Mouse (Mus musculus) myocyte (in vitro differentiated cells): ENCODE measurements at regions not wholly inside any gene's neighbourhood (a gene's known extent, or its start where the extent isn't known, plus 50 kb on each side); places are given as distances from the start of the nearest gene placed in this dataset.

Experiments
- H3K27me3 ChIP-seq: one replicate; pipeline ENCODE4 v1.6.1; 2011; ENCODE audit not compliant: control insufficient read depth, insufficient read depth, insufficient read length
- H3K36me3 ChIP-seq: one replicate; pipeline ENCODE4 v1.6.1; 2011; ENCODE audit not compliant: control insufficient read depth, insufficient read depth
- H3K4me2 ChIP-seq: one replicate; pipeline ENCODE4 v1.6.1; 2011; ENCODE audit warnings: low read depth, control low read depth
- H3K4me3 ChIP-seq: one replicate; pipeline ENCODE4 v1.5.1; 2011; ENCODE audit warnings: mild to moderate bottlenecking, control low read depth, moderate library complexity
- H3K79me2 ChIP-seq: one replicate; pipeline ENCODE4 v1.6.1; 2011; ENCODE audit not compliant: control insufficient read depth, insufficient read depth
- H3ac ChIP-seq: one replicate; pipeline ENCODE4 v1.6.1; 2011; ENCODE audit not compliant: control insufficient read depth, insufficient read length
- CEBPB ChIP-seq: IDR thresholded peaks from 2 replicates; pipeline ENCODE4 v1.6.1; 2011; ENCODE audit warnings: mild to moderate bottlenecking, moderate library complexity; ENCODE audit not compliant: poor library complexity, insufficient read depth, severe bottlenecking
- E2F4 ChIP-seq: IDR thresholded peaks from one replicate; pipeline ENCODE4 v1.6.1; 2011; ENCODE audit warnings: mild to moderate bottlenecking, control low read depth, moderate library complexity; ENCODE audit not compliant: insufficient read depth
- MAX ChIP-seq: IDR thresholded peaks from one replicate; pipeline ENCODE4 v1.6.1; 2011; ENCODE audit warnings: low read depth, mild to moderate bottlenecking, control low read depth
- MYOD1 ChIP-seq, 3 experiments: IDR thresholded peaks; one replicate each; pipeline ENCODE4 v1.6.1; 2011; ENCODE audit warnings: control low read depth in 2 of 3, low read depth in 2 of 3, mild to moderate bottlenecking in 2 of 3, moderate library complexity in 1 of 3; ENCODE audit not compliant: insufficient read length in 2 of 3, control insufficient read depth in 1 of 3
- MYOG ChIP-seq, 3 experiments: IDR thresholded peaks; one replicate each; pipeline ENCODE4 v1.6.1; 2011; ENCODE audit warnings: control low read depth in 2 of 3, low read depth in 2 of 3, mild to moderate bottlenecking in 2 of 3; ENCODE audit not compliant: insufficient read length in 2 of 3, control insufficient read depth in 1 of 3, insufficient read depth in 1 of 3
- POLR2A ChIP-seq: IDR thresholded peaks from one replicate; pipeline ENCODE4 v1.6.1; 2011; ENCODE audit warnings: low read depth, mild to moderate bottlenecking, control low read depth, moderate library complexity; ENCODE audit not compliant: insufficient read length
- POLR2AphosphoS2 ChIP-seq: IDR thresholded peaks from one replicate; pipeline ENCODE4 v1.6.1; 2011; ENCODE audit warnings: low read depth, control low read depth; ENCODE audit not compliant: insufficient read length
- REST ChIP-seq: IDR thresholded peaks from one replicate; pipeline ENCODE4 v1.6.1; 2011; ENCODE audit warnings: mild to moderate bottlenecking, control low read depth, moderate library complexity; ENCODE audit not compliant: insufficient read depth, insufficient read length
- SRF ChIP-seq: IDR thresholded peaks from one replicate; pipeline ENCODE4 v1.6.1; 2011; ENCODE audit warnings: low read depth; ENCODE audit not compliant: control insufficient read depth, insufficient read length
- TCF12 ChIP-seq: IDR thresholded peaks from one replicate; pipeline ENCODE4 v1.6.1; 2011; ENCODE audit warnings: mild to moderate bottlenecking, control low read depth; ENCODE audit not compliant: poor library complexity, insufficient read depth, severe bottlenecking
- TCF3 ChIP-seq: IDR thresholded peaks from one replicate; pipeline ENCODE4 v1.6.1; 2011; ENCODE audit warnings: low read depth, control low read depth; ENCODE audit not compliant: insufficient read length
- USF1 ChIP-seq: IDR thresholded peaks from one replicate; pipeline ENCODE4 v1.6.1; 2011; ENCODE audit warnings: low read depth, mild to moderate bottlenecking, control low read depth, moderate library complexity

GRCm38 (mm10) chr11:21001400-21001799 lies 89.7 kb upstream of the Peli1 start:
- H3K4me3 ChIP-seq, result no peak overlapping the region
- peaks cover 16% of the 10 kb centered on the region for H3K27me3 ChIP-seq
- no peaks in the 10 kb centered on the region for H3K36me3 ChIP-seq
- no peak overlapping the region for H3K4me2 ChIP-seq
- no peak for TF ChIP-seq TCF3
- no peak for TF ChIP-seq REST
- H3ac ChIP-seq, result no peak overlapping the region
- H3K79me2 ChIP-seq, result no peaks in the 10 kb centered on the region

GRCm38 (mm10) chr11:21007222-21007621 lies 83.9 kb upstream of the Peli1 start:
- Histone ChIP-seq H3K4me3 (no peak overlapping the region), H3K79me2 (no peaks in the 10 kb centered on the region), H3ac (no peak overlapping the region), H3K27me3 (peaks cover 41% of the 10 kb centered on the region), H3K36me3 (no peaks in the 10 kb centered on the region), H3K4me2 (no peak overlapping the region)
- TF ChIP-seq MYOG (IDR thresholded peaks at IDR 0.05; ENCODE audit: control insufficient read depth in 1 of 3, insufficient read depth in 1 of 3, insufficient read length in 2 of 3, low read depth in 2 of 3) (no peak), TCF3 (no peak), TCF12 (no peak), MYOD1 (IDR thresholded peaks at IDR 0.05; ENCODE audit: control insufficient read depth in 1 of 3, insufficient read length in 2 of 3, low read depth in 2 of 3) (no peak), E2F4 (no peak), CEBPB (no peak), POLR2A (no peak), SRF (no peak), USF1 (no peak), REST (no peak), POLR2AphosphoS2 (no peak), MAX (no peak)

DNA sequence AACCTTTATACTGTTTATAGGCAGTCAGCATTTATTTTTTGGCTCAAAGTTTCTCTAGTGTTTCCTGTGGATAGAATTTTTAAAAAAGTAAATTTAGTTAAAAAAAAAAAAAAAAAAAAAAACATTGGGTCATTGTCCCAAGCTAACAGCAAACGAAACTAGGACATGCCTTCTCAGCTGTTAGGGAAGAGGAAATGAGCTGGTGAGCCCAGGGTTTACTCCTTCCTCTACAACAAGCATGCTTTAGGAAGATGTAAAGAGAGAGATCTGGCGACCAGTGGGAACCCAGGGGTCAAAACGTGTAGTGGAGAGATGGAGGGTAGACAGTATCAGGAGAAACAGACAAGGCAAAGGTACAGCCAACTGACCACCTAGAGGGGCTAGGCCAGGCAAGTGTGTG lies 81.6 kb upstream of the Peli1 start:
- Histone ChIP-seq H3ac (no peak overlapping the region), H3K79me2 (no peaks in the 10 kb centered on the region), H3K27me3 (peaks cover 32% of the 10 kb centered on the region), H3K36me3 (no peaks in the 10 kb centered on the region), H3K4me2 (no peak overlapping the region), H3K4me3 (no peak overlapping the region)
- TF ChIP-seq CEBPB (no peak), MYOD1 (IDR thresholded peaks at IDR 0.05; ENCODE audit: control insufficient read depth in 1 of 3, insufficient read length in 2 of 3, low read depth in 2 of 3) (no peak), TCF3 (no peak), POLR2AphosphoS2 (no peak), MYOG (IDR thresholded peaks at IDR 0.05; ENCODE audit: control insufficient read depth in 1 of 3, insufficient read depth in 1 of 3, insufficient read length in 2 of 3, low read depth in 2 of 3) (no peak), REST (no peak), SRF (no peak), TCF12 (no peak), USF1 (no peak), POLR2A (no peak), MAX (no peak), E2F4 (no peak)

GRCm38 (mm10) chr11:21010867-21011266 lies 80.2 kb upstream of the Peli1 start:
- Histone ChIP-seq H3K27me3 (peaks cover 26% of the 10 kb centered on the region), H3K79me2 (no peaks in the 10 kb centered on the region), H3K4me3 (no peak overlapping the region), H3K36me3 (no peaks in the 10 kb centered on the region), H3ac (no peak overlapping the region), H3K4me2 (no peak overlapping the region)
- TF ChIP-seq TCF12 (no peak), SRF (no peak), POLR2A (no peak)

DNA sequence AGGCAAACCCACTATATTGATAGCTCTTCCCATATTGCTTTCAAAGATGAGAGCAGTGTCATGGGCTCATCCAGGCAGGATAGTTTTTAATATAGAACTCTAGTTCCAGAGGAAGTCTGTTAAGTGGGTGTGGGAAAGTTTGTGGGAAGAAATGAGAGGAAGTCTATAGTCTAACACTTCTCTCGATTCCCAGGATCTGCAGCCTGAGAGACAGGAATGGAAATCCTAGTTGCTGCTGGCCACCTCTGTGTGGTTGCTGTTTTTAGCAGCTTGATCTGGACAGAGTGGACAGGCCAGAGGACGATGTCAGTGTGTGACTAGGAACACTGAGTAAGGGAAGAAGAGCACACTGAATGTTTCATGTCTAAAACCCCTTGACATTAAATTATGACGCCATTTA lies 76.8 kb upstream of the Peli1 start:
- no peaks in the 10 kb centered on the region for H3K36me3 ChIP-seq
- H3K79me2 ChIP-seq, result no peaks in the 10 kb centered on the region
- H3K4me2 ChIP-seq, result no peak overlapping the region
- H3ac ChIP-seq, result no peak overlapping the region
- H3K4me3 ChIP-seq, result no peak overlapping the region
- H3K27me3 ChIP-seq, result peaks cover 6% of the 10 kb centered on the region
- no peak for TF ChIP-seq SRF
- no peak for TF ChIP-seq CEBPB
- no peak for TF ChIP-seq TCF12
- TF ChIP-seq E2F4, result no peak
- TF ChIP-seq MAX, result no peak
- TF ChIP-seq MYOG (IDR thresholded peaks at IDR 0.05; ENCODE audit: control insufficient read depth in 1 of 3, insufficient read depth in 1 of 3, insufficient read length in 2 of 3, low read depth in 2 of 3), result no peak
- no peak for TF ChIP-seq POLR2AphosphoS2
- TF ChIP-seq REST, result no peak
- TF ChIP-seq USF1, result no peak
- TF ChIP-seq MYOD1 (IDR thresholded peaks at IDR 0.05; ENCODE audit: control insufficient read depth in 1 of 3, insufficient read length in 2 of 3, low read depth in 2 of 3), result no peak
- TF ChIP-seq TCF3, result no peak
- no peak for TF ChIP-seq POLR2A

DNA sequence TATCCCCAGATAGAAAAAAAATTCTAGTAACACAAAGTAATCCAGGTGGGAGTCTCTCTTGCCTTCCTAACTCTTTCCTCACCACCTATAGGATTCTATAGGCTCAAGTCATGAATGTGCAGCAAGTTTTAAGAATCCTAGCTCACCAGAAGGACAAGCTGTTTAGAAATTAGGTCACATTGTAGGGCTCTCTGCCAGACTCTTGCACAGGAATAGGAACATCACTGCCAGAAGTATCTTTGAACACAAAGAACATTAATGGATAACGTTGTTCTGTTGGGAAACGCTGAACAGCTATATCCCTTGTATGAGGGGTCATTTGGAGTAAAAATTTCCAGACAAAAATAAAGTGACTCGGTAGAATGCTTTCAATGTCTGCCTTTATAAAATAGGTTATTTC lies 75.6 kb upstream of the Peli1 start:
- H3ac ChIP-seq, result no peak overlapping the region
- no peaks in the 10 kb centered on the region for H3K79me2 ChIP-seq
- no peaks in the 10 kb centered on the region for H3K36me3 ChIP-seq
- no peak overlapping the region for H3K4me3 ChIP-seq
- no peaks in the 10 kb centered on the region for H3K27me3 ChIP-seq
- TF ChIP-seq MAX, result no peak
- TF ChIP-seq SRF, result no peak
- no peak for TF ChIP-seq MYOG (IDR thresholded peaks at IDR 0.05; ENCODE audit: control insufficient read depth in 1 of 3, insufficient read depth in 1 of 3, insufficient read length in 2 of 3, low read depth in 2 of 3)
- TF ChIP-seq E2F4, result no peak
- TF ChIP-seq POLR2AphosphoS2, result no peak
- TF ChIP-seq CEBPB, result no peak
- TF ChIP-seq REST, result no peak
- no peak overlapping the region for H3K4me2 ChIP-seq
